Mouse (Mus musculus): ENCODE data around the gene Camkv.

Gene Camkv

DNA sequence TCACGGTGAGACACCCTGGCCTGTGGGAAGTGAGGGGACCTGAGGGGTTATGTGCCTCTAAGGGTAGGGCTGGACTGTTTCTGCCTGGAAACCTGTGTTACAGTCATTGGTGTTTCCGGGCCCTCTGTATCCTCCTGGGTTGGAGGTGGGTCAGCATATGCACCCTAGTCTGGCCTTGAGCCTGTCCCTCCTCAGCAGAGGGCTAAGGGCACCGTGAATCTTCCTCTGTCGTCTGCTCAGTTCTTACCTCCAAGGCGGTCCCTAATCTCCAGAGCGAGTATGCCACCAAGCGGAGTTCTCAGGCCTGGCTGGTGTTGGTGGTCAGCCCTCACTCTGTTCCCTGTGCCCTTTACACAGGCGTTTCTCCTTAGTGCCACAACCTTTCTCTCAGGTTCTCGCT lies 27.4 kb downstream of the Camkv start:
- no peak for DNase-seq (ENCODE audit: low spot score)

DNA sequence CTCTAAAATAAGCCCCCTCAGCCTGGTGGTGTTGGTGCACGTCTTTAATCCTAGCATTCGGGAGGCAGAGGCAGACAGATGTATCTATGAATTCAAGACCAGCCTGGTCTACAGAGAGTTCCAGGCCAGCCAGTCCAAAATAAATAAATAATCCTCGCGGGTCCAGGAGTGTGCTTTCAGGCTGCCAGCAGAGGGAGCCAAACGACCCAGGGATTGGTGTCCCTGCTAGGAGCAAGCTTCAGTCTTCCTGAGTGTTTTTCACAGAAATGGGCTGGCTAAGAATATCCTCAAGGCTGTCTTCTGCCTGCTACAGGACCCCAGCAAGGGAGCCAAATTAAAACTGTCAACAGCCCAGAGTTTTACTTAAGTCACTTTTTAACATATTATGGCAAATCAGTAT lies 28.2 kb downstream of the Camkv start:
- peak; percentile 84 for DNase-seq (ENCODE audit: low spot score)

DNA sequence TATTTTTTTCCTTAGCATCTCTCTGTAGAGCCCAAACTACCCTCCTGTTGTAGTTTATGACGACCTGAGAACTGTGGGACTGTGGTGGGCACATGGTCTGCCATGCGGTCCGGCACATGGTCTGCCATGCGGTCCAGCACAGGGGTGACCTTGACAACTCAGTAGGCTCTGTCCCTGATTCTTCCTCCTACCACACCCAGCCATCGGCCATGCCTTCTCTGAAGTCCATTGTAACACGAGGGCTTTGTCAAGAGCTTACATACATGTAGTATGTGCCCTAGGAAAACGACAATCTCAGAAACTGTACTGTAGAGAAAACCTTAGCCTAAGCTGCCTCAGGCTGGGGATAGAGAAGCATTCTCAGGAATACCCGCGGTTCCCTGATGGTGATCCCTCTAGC lies 29.2 kb downstream of the Camkv start:
- DNase-seq (ENCODE audit: low spot score): no peak

DNA sequence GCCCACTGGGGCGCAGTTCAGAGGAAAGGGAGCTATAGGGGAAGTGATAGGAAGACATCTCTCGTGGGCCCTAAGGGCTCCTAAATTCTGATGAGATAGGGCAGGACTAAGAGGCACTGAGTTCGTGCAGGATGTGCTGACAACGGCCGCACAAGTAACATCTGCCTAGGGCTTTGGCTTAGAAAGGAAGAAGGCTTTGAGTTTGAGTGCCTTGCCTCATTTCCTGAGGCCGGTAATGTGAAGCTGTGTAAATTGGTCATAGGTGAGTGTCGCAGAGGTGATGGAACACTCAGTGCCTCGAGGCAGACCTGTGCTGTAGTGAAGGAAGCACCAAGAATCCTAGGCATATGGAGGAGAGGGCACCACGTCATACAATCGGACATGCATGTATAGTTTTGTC lies 31.2 kb downstream of the Camkv start:
- DNase-seq (ENCODE audit: low spot score): no peak

DNA sequence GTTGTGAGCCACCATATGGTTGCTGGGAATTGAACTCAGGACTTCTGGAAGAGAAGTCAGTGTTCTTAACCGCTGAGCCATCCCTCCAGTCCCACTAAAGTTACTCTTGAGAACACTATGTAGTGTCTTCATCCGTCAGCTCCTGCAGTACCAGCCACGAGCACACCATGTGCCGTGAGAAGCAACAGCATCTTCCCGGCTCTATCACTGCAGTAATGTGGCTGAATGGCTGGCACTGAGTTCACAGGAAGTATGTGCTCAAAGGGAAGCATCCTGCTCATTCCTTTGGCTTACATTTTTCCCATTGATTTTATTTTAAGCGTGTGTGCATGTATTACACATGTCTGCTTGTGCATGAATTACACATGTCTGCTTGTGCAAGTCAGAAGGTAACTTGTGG lies 32.0 kb downstream of the Camkv start:
- no peak for DNase-seq (ENCODE audit: low spot score)

DNA sequence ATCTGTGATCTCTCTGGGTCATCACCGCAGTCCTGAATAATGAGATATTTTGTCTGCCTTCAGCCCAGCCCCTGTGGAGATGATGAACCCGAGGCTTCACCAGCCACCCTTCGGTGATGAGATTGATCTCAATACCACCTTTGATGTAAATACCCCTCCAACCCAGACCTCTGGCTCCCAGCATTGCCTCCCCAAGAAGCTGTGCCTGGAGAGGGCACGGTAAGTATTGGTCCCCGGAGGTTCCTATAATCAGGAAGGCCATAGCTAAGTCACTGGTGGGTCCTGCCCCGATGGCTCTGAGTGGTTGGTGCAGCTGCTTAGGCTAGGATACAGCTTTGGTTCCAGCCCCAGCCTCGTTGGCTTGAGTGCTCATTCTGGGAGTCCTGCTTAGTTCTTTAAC lies 33.1 kb downstream of the Camkv start:
- DNase-seq (ENCODE audit: low spot score): no peak

DNA sequence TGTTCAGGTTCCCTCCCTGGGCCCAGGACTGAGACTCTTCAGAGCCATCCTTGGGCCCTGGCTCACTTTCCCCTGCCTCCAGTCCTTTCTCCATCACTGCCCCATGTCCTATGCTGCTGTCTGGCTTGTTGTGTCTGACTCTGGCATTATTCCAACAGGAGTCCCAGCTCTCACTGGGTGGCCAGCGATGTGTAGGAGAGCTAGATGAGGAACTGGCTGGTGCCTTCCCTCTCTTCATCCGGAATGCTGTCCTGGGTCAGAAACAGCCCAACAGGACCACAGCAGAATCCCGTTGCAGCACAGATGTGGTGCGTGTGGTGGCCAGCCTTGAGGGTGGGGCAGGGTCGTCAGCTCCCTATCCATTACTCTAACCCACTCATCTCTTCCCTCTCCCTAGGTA lies 34.8 kb downstream of the Camkv start:
- no peak for DNase-seq (ENCODE audit: low spot score)

DNA sequence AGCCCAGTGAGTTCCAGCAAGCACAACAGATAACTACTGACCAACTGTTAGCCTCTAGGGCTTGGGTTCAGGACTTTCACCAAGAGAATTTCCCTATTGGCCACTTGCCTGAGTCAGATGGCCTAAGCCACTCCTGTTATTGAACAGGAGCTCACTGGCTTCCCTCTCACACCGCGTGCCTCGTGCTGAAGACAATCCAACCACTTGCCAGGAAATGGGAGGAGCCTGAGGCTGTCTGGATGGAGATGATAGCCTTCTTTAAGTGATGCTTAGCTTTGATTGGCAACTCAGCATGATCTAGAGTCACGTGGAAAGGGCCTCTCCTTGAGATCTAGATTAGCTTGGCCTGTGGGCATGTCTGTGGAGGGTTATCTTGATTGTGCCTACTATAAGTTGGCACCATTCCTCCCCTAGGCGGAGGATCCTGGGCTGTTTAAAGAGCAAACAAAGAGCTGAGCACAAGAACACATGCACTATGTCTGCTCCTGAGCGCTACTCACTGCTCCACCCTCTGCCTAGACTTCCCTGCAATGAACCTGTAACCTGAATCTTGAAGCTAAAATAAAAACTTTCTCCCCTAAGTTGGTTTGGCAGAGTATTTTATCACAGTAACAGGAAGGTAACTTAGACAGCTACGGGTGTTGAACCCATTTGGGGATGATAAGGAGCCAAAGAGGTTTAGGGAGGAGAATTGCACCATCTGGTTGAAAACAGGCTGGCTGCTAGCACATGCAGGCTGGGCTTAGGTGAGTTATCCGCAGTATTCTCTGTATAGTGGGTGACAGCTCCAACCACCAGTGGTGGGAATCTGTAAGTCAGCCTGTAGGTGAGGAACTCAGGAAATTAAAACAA lies 36.4 kb downstream of the Camkv start:
- no peak for DNase-seq (ENCODE audit: low spot score)

DNA sequence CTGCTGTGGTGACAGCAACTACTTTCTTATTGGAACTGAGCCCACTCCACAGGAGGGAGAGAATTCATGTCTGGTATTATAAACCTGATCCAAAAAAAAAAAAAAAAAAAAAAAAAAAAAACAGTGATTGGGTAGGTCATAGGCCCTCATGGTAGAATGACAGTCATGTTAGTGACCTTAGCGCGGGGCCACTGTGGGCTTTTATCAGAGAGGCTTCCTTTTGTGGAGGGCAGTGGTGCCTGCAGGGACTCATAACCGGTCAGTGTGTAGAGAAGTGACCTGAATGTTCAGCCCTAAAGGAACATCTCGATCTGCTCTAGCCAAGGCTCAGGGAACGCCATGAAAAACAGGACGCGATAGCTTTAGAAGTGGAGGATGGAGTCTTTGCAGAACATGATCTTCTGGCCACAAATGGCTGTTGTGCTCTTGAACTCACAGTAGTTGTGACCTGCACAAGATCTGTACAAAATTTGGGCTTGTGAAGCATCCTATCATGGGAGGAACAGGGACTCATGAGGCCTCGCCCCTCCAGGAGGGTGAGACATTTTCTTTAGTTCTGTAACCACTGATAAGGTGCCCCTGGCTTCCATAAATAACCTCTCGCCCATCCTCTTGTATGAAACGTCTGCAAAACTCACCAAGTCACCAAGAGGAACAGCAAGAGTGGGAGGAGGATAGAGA lies 39.2 kb downstream of the Camkv start:
- DNase-seq (ENCODE audit: low spot score): no peak

DNA sequence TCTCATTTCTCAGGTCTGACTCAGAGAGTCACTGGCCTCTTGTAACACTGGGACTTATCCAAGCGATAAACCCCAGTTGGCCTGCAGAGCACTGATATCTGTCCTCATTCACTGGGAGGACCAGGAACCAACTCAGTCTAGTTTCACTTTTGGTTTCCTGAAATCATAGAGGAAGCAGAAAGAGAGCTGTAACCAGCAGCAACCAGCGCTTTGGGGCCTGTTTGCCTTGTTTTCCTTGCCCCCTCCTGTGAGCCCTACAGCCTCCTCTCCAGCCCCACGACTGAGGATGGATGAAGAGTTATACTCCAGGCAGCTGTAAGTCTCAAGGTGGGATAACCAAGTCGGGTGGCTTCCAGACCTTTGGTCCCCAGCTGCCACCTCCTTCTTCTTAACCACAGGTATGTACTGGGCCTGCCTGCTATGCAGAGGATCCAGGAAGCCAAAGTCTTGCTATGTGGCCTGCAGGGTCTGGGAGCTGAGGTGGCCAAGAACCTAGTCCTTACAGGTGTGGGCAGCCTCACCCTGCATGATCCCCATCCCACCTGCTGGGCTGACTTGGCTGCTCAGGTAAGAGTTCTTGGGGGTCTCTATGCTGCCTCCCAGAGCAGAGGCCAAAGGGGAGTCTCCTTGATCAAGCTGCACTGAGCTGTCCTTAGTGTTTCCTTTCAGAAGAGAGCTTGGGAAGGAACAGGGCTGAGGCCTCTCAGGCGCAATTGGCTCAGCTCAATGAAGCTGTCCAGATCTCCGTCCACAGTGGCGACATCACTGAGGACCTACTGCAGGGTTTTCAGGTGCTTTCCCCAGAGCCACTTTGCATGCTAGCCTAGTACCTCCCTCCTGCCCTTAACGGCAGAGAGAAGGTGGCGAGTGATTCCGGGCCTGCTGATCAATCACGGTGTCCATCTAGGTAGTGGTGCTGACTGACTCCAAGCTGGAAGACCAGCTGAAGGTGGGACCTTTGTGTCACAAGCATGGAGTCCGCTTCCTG lies 40.2 kb downstream of the Camkv start, which contains the start of gene Uba7:
Gene Uba7, plus strand, starts transcription at position 107 of the 988 bp plus-strand sequence.
- DNase-seq (ENCODE audit: low spot score): no peak

DNA sequence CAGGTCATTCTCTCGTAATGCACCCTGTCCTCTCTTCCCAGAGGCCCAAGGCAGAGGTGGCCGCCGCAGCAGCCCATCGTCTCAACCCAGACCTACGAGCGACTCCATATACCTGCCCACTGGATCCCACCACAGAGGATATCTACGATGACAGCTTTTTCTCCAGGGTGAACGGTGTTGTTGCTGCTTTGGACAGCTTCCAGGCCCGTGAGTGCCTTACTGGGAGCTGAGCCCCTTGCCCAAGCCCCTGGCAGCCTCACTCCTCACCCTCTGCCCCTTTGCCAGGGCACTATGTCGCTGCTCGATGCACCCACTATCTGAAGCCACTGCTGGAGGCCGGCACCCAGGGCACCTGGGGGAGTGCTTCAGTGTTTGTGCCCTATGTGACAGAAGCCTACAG lies 43.3 kb downstream of the Camkv start:
- no peak for DNase-seq (ENCODE audit: low spot score)

DNA sequence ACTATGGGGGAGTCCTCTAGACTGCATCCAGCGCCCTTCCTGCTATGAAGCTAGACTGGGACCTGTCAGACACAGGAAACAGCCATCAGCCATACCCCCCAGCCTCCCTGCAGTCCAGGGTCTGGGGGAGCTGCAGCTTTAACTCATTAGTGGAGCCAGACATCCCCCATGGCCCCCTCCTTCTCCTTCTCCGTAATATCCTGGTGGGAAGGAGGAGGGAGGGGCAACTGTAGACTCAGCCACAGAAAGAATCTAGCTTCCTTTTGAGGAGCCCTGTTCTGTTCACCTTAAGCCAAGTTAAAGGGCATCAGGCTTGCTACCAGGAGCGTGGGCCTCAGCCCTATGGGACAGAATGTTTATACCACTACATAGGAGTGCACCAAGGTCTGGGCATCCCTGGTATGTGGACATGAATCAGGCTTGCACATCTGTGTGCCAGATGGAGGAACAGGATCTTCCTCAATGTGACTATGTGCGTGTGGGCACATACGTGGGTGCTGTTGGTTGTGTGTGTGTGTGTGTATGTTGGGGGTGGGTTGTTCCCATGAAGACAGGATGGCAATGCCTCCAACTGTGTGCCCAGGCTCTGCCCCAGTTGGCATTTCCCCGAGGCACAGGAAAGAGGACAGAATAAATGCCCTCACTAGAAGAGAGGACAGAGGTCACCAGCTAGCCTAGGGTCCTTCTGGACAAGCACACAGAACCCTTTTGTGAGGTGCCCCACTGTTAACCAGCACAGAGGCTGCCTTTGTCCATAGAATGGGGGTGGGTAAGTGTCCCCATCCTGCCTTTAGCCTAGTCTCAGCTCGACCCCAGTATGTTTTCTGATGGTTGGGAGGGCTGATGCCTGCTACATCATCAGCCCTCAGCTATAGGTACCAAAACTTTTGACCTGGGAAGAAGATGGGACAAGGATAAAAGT lies 46.5 kb downstream of the Camkv start:
- peak; percentile 65 for DNase-seq (ENCODE audit: low spot score)

DNA sequence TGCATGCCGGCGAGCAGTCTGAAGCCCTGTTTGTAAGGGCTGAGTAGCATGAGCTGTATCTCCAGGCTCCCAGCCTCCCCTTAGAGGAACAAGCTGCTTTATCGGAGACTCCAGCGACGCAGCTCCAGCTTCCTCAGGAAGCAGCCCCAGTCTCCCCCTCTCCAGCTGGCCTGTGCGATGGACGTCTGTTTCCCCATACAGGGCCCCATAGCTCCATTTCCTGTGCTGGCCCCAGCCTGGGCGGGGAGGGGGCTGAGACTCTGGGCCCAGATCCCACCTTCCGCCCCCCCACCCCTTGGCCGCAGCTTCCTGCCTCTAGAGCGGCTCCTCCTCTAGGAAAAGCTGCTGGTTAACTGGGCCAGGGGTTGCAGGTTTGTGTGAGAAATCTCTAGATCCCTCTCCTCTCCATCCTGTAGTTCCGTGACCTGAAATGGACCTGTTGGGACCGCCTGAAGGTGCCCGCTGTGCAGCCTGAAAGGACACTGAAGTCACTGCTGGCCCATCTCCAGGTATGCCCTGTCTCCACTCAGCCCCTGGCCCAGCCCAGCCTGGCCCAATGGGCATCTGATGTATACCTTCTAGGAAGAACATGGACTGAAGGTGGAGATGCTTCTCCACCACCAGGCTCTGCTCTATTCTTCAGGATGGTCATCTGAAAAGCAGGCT lies 47.3 kb downstream of the Camkv start, which contains the start of gene Gm20661:
Gene Gm20661, plus strand, starts transcription at position 378 of the 666 bp plus-strand sequence.
- peak; percentile 71 for DNase-seq (ENCODE audit: low spot score)

DNA sequence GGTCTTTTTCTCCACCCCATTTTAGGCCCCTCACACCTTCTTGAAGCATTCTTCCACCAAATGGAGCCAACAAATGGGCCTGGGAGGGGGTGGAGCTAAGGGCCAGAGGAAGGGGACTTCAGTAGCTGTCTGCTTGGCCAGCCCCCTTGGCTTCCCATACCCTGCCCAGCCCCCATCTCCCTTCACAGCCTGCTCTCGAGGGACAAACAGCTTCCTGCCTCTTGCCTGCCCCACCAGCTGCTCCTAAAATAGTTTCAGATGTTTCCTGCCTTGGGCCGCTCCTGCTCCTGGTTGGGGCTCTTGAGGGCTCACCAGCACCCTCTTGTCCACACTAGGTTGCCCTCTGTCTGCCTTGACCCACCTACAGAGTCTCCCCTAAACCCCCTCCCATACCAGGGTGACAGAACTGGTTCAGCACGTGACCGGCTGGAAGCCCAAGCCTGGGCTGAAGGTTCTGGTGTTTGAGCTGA lies 48.0 kb downstream of the Camkv start:
- DNase-seq (ENCODE audit: low spot score): peak; percentile 72

DNA sequence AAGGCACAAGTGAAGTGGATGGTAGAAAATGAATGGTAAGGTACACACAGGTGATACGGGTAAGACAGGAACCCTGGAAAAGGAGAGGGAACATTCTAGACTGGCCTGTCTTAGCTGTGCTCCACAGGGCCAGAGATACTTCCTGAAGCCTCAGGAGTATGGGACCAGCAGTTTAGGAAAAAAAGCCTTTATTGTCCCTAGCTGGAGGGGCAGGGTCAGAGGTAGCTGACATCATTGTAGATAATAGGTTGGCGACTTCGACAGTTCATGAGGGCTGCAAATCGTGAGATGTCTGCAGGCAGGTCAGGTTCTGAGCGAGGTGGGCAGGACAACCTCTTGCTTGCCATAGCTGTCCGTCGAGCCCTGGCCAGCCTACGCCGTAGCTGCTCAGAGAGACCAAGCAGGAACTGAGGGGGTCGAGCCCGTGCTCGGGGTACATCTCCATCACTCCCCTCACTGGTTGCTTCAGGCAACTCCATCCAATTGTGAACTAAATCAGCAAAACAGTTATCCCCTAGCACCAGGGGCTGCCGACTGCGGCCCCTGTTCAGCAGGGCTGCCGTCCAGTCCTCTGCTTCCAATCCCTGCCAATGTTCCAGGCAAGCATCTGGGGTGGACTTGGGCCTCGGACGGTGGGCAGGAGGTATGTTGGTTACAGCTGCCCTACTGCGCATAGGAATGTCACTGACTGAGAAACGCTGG lies 48.7 kb downstream of the Camkv start:
- DNase-seq (ENCODE audit: low spot score): no peak

DNA sequence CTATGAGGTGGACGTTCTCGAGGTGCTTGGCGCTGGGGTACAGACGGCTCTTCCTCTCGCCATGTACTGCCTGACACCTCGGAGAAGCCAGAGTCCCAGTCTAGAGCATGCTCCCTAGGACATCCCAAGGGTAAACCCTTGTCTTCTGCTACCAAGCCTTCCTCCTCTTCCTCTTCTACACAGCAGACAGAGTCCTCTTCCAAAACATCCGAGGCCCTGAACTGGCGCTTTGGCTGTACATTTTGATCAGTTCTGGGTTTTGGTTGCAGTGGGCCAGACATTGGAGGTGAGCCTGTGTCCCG lies 49.2 kb downstream of the Camkv start:
- DNase-seq (ENCODE audit: low spot score): no peak

DNA sequence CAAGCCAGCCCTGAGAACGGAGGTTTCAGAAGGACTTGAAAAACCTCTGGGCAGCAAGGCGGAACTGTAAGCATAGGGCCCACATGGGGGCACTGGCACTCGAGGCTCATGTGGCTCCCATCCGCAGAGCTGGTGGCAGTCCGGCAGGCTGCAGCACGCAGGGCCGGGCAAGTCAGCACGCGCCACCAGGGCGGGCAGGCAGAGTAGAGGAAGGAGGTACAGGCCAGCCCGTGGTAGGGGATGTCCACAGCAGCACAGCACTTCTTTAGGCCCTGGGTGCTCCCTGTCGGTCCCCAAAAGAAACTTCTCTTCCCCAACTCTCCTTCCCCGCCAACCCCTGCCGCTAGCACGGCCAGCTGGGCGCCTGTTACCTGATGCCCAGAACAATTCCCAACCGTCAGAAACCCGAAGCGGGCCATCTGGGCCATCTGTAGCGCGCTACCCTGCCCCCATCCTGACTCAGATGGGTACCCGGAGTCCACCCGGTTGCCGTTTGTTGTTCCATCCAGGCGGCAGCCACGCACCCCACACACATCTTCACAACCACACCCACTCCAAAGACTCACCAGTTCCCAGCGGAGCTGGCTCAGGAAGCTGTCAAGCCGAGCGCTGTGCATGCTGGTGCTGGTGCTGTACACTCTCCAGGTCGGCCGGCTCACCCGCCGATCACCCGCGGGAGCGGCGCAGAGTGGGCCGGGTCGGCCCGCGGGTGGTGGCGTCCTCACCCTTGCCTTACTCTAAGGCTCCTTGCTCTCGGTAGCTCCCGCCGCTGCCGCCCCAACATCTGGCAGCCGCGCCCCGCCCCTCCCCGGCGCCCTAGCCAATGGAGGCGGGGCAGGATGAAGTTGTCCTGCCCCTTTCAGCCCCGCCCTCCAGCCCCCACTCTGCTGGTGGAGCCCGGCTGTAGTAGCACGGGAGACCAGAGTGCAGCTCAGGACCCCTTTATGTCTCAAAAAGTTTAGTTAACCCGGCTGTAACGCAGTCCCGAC lies 50.0 kb downstream of the Camkv start, which contains the start of gene Inka1:
Gene Inka1, minus strand, starts transcription at position 749 of the 989 bp plus-strand sequence.
- peak; percentile 83 for DNase-seq (ENCODE audit: low spot score)

DNA sequence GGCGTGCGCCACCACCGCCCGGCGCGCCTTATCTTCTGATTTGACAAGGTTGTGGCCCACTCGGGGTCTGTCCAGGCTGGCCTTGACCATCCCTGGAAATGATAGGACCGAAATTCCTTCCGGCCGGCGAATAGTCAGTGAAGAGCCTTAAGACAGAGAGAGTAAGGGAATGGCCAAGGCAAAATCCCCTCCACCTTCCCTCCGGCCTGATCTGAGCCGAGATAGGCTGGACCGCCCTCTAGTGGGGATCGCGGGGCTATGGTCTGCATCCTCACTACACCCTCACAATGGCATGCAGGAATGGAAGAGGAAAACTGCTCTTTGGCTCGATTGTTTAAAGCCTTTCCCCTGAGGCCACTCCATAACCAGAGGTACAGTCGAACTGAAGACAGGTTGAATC lies 50.9 kb downstream of the Camkv start:
- peak; percentile 84 for DNase-seq (ENCODE audit: low spot score)

DNA sequence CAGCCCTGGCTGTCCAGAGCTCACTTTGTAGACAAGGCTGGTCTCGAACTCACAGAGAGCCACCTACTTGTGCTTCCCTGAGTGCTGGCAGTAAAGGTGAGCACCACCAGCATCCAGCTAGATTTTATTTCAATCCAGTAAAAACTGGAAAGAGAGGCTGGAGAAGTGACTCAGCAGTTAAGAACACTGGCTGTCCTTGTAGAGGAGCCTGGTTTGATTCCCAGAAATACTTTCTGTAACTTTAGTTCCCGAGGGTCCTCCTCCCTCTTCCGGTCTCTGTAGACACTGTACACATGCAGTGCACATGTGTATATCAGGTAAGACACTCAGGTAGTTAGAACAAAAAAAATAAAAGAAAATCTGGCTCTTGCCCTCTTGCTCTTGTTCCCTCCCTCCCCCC lies 52.5 kb downstream of the Camkv start:
- no peak for DNase-seq (ENCODE audit: low spot score)
